Mouse (Mus musculus) T-helper 17 cell (primary cell): ENCODE measurements around the gene Togaram2.

Source experiments
- in situ Hi-C, 2 experiments: fragments of 300-600 bp; cut with MboI, MseI; formaldehyde crosslinking; loops; 1 replicate in 1 of 2; 2 replicates in 1 of 2; pipeline ENCODE4 v1.15.1; 2025; ENCODE audit warnings: high pct_unique_total_duplicates in 2 of 2

The Togaram2 gene

DNA sequence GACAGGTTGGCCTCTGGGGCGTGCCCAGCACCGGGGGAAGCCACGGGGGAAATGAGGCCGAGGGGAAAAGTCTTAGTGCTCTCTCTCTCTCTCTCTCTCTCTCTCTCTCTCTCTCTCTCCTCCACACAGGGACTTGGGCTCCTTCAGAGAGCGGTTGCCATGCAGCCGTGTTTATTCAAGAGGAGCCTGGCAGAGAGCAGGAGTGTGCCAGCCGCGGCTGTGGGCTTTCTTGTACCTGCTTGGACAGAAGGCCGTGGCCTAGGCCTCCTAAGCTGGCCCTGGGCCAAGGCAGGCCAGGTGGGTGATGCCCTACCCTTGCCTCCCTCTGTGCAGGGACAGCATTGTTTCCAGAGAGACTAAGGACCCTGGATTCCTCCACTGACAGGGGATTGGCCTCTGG, at the start of gene Togaram2:
Gene Togaram2 (plus strand): TSS at position 170 of the 400 bp plus-strand sequence.
- in situ Hi-C loops, result loop anchor here (5.0 kb wide), 3 partner anchors 106 to 189 kb away; partner anchors contain the start of gene Spdya (in 1 of the 2)

DNA sequence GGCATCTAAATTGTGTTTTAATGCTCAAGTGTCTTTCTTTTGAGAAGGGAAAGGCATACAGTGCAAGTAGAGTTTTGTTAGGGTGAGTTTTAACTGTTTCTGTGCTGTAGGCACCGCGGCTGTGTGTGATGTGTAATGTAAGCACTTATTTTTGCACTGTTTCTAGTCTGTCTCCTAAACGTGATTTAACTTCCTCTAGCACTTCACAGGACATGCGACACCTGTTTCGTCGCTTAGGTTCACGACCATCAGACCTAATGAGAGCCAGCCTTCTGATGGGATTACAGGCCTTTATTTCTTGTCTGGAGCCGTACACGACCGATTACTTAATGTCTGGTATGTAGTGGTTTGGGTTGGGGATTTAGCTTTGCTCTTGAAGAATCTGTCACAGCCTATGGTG, 41.3 kb upstream of the Togaram2 start:
- in situ Hi-C loops, result loop anchor here in 1 of 2 experiments (10.0 to 25.0 kb wide), 2 partner anchors 117 to 245 kb away; no protein-coding TSS in a partner anchor

DNA sequence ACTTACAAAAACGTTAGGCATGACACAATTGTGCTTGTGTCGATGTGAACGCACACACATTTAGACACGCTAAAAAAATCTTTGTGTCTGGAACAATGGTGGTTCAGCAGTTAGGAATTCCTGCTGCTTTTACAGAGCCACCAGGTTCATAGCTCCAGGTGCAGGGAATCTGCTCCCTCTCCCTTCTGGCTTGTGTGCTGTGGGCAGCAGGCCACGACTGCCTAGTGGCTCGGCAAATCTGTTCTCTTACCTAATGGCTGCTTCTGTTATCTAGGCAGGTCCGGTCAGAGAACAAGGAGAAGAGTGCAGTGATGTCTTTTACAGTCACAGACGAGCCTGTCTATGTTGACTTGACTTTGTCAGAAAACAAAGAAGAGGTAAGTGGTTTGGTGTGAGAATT, 39.7 kb upstream of the Togaram2 start:
- in situ Hi-C loops, result loop anchor here in 1 of 2 experiments (10.0 to 25.0 kb wide), 2 partner anchors 119 to 246 kb away; no protein-coding TSS in a partner anchor

DNA sequence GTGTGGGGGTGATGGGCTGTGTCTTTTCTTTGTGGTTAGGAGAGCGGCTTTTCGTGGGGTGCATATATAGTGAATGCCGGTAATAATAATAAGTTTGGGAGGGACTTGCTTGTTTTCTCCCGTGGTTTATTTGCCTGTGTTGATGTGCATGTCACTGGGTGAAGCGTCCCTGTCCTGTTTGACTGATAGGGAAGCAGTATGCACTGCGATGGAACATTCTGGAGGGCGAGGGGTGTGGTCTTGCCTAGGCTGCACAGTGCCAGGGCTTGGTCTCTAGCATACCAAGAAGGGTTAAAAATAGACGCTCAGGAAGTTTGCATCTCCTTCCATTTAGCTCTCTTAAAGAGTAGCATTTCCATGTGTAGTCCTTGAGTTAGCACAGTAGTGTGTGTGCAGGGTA, 36.3 kb upstream of the Togaram2 start:
- in situ Hi-C loops, result loop anchor here in 1 of 2 experiments (10.0 to 25.0 kb wide), 2 partner anchors 122 to 249 kb away; no protein-coding TSS in a partner anchor

DNA sequence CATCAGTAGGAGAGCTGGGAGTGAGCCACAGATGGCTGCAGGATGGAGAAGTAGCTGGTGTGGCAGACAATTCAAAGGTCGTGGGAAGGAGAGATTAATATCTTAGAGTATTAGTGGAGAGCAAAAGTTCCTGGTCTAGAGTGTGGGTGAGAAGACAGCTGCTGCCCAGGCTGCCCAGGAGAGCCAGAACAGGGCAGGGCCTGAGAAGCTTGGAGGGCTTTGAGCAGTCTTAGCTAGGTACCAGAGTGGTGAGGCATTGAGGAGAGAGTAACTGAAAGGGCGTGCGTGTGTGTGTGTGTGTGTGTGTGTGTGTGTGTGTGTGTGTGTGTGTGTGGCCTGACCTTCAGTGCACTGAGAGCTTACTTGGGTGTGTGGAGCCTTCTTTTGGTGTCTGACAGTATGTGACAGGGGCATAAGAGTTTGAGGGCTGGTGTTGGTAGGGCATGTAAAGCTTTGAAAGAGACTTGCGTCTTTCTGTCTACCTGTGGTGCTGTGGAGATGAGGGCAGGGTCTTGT, 35.3 kb upstream of the Togaram2 start:
- in situ Hi-C loops, result loop anchor here in 1 of 2 experiments (10.0 to 25.0 kb wide), 2 partner anchors 123 to 251 kb away; no protein-coding TSS in a partner anchor

DNA sequence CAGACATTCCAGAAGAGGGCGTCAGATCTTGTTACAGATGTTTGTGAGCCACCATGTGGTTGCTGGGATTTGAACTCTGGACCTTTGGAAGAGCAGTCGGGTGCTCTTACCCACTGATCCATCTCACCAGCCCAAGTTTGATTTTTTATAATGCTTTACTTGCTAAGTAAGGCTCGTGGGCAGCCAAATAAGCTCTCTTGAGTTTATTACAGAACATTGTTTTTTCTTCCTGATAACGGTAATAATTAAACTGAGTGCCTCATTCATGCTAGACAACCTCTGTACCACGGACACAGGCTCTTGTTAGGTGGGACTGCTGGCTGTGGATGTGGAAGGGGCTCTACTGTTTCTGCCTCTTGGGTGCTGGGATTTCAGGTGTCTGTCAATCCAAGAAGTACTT, 34.0 kb upstream of the Togaram2 start:
- in situ Hi-C loops, result loop anchor here in 1 of 2 experiments (10.0 to 25.0 kb wide), 2 partner anchors 124 to 252 kb away; no protein-coding TSS in a partner anchor

DNA sequence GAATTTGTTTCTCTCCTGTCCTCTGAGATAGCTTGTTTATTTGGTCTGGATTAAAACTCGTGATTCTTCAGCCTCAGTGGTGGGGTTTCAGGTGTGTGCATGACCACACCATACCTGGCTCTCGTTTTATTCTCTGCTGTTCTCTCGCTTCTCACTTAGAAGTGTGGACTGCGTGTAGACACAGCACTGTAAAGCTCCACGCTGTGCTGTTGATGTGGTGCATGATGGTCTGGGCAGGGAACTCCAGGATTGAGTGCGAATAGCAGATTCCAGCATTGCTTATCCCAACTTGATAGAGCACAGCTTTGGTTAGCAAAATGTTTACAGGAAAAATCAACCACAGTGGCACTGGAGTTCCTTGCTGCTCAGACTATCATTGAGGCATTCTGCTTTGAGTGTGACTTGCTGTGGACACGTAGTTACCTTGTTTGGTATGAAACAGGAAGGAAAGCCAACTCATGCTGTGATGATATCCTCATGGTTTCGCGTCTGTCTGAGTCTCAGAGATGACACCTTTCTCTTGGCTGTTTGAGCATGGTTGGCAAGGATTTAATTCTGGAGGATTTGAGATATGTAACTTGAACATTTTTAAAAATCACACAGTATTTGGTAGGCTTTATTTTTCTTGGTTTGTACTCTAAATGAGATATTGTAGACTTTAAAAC, 32.5 kb upstream of the Togaram2 start:
- in situ Hi-C loops, result loop anchor here in 1 of 2 experiments (25.0 kb wide), 1 partner anchor 253 kb away; no protein-coding TSS in a partner anchor

GRCm38 (mm10) chr17:71642190-71642589, 30.9 kb upstream of the Togaram2 start:
- in situ Hi-C loops, result loop anchor here in 1 of 2 experiments (25.0 kb wide), 1 partner anchor 255 kb away; no protein-coding TSS in a partner anchor

GRCm38 (mm10) chr17:71650011-71650410, 23.1 kb upstream of the Togaram2 start:
- in situ Hi-C loops, result loop anchor here in 1 of 2 experiments (10.0 kb wide), 1 partner anchor 235 kb away; no protein-coding TSS in a partner anchor

- in situ Hi-C loops, result loop anchor here in 1 of 2 experiments (10.0 kb wide), 1 partner anchor 238 kb away; no protein-coding TSS in a partner anchor
These were observed 20.6 kb upstream of the Togaram2 start for GRCm38 (mm10) chr17:71652495-71652894.

- in situ Hi-C loops, result loop anchor here in 1 of 2 experiments (10.0 kb wide), 1 partner anchor 238 kb away; no protein-coding TSS in a partner anchor
These were observed 20.1 kb upstream of the Togaram2 start for GRCm38 (mm10) chr17:71652934-71653333.

DNA sequence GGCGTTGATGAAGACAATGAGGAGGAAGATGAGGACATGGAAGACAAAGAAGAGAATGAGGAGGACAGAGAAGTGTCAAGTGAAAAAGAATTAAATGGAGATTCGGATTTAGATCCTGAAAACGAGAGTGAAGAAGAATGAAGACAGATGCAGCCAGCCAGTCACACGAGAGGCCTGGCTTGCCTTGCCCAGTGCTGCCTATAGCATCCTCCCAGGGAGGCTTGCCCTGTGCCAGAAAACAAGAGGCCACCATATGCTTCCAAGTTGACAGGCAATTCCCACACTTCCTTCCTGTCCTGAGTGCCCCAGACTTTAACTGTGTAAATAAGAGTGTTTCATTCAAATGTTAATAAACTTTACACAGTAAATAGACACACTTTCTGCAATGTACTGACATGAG, 15.5 kb upstream of the Togaram2 start:
- in situ Hi-C loops, result loop anchor here in 1 of 2 experiments (10.0 kb wide), 1 partner anchor 243 kb away; no protein-coding TSS in a partner anchor

- in situ Hi-C loops, result loop anchor here in 1 of 2 experiments (10.0 kb wide), 1 partner anchor 244 kb away; no protein-coding TSS in a partner anchor
These were observed 14.4 kb upstream of the Togaram2 start for GRCm38 (mm10) chr17:71658666-71659065.

DNA sequence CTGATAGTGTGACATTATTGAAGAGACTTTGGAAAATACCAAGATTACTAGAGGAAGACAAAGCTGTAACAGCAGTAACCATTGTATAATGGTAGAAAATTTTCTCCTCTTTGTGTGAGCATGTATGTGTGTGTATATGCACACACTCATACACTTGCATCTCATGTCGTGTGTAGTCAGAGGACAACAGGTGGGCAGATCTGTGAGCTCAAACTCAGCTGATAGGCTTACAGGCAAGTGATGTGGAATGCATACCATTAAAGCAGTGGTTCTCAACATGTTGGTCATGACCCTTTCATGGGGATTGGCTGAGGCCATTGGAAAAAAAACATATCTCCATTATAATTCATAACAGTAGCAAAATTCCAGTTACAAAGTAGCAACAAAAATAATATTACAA, 12.7 kb upstream of the Togaram2 start:
- in situ Hi-C loops, result no loop called here

GRCm38 (mm10) chr17:71662751-71663250, 10.3 kb upstream of the Togaram2 start:
- in situ Hi-C loops, result no loop called here

GRCm38 (mm10) chr17:71663491-71663890, 9.6 kb upstream of the Togaram2 start:
- in situ Hi-C loops, result no loop called here

GRCm38 (mm10) chr17:71664172-71664571, 8.9 kb upstream of the Togaram2 start:
- in situ Hi-C loops, result no loop called here

- in situ Hi-C loops, result no loop called here
These were observed 7.9 kb upstream of the Togaram2 start for GRCm38 (mm10) chr17:71665201-71665600.

- in situ Hi-C loops, result no loop called here
These were observed 3.5 kb upstream of the Togaram2 start for GRCm38 (mm10) chr17:71669511-71669910.

DNA sequence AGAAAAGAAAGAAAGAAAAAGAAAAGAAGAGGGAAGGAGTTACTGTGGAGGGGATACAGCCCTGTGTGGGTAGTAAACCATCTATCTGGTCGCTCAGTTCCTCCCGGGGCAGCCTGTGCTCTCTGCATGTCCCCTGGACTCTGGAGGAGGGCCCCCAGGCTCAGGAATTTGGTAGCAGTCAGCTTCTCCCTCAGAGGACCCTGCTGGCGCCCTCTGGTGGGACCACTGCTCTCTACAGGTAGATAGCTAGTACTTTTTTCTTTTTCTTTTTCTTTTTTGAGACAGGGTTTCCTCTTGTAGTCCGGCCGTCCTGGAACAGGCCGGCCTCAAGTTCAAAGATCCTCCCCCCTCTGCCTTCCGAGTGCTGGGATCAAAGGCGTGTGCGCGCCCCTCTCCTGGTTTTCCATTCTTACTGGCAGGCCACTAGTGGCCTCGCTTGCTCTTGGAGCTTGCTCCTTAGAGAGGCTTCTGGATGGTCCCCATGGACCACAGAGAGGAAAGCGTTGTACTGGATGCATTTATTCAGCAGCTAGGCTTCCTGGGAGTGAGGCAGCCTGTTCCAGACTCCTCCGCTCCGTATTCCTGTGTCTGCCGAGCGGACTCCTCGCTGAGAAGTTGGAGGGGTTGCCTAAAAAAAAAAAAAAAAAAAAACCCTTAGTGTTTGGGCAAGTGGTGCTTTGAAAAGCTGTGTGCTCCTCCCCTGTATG, 1.1 kb upstream of the Togaram2 start:
- in situ Hi-C loops, result loop anchor here (5.0 kb wide), 3 partner anchors 105 to 190 kb away; partner anchors contain the start of gene Spdya (in 1 of the 2)

- in situ Hi-C loops, result loop anchor here (5.0 kb wide), 3 partner anchors 107 to 188 kb away; partner anchors contain the start of gene Spdya (in 1 of the 2)
These were observed 875 bp downstream of the Togaram2 start for GRCm38 (mm10) chr17:71673936-71674335.
